Mouse (Mus musculus) thymus, adult 2 months (tissue): ENCODE data around the gene Bglap3.
"Not testable (repeated sequence)": the region's sequence is repeated elsewhere in the genome, so short reads cannot be mapped to it uniquely, and the experiment has no call there.

Experiments
- CTCF ChIP-seq: fragments of 200-500 bp; IDR thresholded peaks from 2 replicates; pipeline ENCODE4 v1.5.1; 2012; ENCODE audit warnings: mild to moderate bottlenecking, control low read depth, low read length, moderate library complexity, borderline replicate concordance; ENCODE audit not compliant: control insufficient read depth, poor library complexity, insufficient read depth; ENCODE audit errors: extremely low read depth
- POLR2A ChIP-seq: fragments of 200-500 bp; IDR thresholded peaks from 2 replicates; pipeline ENCODE4 v1.6.1; 2012; ENCODE audit warnings: mild to moderate bottlenecking, low read length, control low read depth, moderate library complexity; ENCODE audit not compliant: control insufficient read depth, poor library complexity, insufficient read depth; ENCODE audit errors: extremely low read depth

- not testable (repeated sequence) for TF ChIP-seq CTCF, POLR2A
Measured at GRCm38 (mm10) chr3:88367517-88367916, 5.0 kb downstream of the Bglap3 start.
